Mouse (Mus musculus) gastrocnemius, postnatal 36 days (tissue): ENCODE results near the gene Rtl6. TPM values are rescaled to one million over a fixed set of nuclear protein-coding genes. Genes with fewer than 3 reads are reported as not detected.

Experiments used
- DNase-seq, 2 experiments: peaks; one replicate each; pipeline ENCODE4 v3.0.0; 2022
- intact Hi-C: fragments of 180-260 bp; cut with DNase I; formaldehyde crosslinking; loops from one replicate; pipeline ENCODE4 v1.15.1; 2025
- long read RNA-seq, 2 experiments: library from polyadenylated mRNA; stranded (forward); transcript quantifications; one replicate each; pipeline ENCODE4 v2.0.0; 2021
- total RNA-seq, 2 experiments: library from RNA; stranded (reverse); gene quantifications; 2 replicates each; pipeline ENCODE4 v1.2.3; 2021

Gene Rtl6
- total RNA-seq: 1 to 10 TPM; 3.1 to 3.4 TPM
- long read RNA-seq, experiment 1, full-length matches to known transcripts: 5 of 5 reads
- long read RNA-seq, experiment 1, partial matches to known transcripts: 0 of 5 reads
- long read RNA-seq, experiment 1, other reads (novel, unspliced or antisense): 0 of 5 reads
- long read RNA-seq, experiment 2, full-length matches to known transcripts: 4 of 4 reads
- long read RNA-seq, experiment 2, partial matches to known transcripts: 0 of 4 reads
- long read RNA-seq, experiment 2, other reads (novel, unspliced or antisense): 0 of 4 reads

DNA sequence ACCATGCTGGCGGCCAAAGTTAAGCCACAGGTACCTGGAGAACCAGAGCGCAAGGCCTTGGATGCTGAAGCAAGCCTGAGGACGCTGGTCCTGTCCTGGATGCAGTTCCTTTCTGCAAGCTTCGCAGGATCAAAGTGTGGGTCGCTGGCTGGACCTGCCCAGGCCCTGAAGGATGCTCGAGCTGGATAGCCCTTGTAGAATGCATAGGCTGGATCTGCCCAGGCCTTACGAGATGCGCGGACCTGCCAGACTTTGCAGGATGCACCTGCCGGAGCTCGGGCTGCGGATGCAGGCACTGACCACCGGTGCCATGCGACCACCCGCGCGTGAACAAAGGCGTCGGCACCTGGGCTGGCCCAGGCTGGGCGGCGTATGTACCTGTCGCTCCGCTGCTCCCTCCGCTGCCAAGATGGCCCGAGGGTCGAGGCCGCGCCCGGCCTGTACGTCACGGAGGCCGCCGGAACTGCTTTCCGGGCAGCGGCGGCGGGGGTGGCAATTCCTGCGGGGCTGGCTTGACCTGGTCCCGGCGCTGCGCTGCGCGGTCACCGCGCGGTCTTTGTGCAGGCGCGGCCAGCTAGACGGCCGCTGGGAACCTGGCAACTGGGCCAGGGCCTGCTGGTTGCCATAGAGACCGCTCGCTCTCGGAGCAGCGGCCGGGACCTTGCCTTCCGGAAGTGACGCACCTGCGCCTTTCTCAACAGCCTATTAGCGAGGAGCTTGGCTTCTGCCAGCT is at the start of gene Rtl6:
Gene Rtl6, minus strand, starts transcription at position 635 of the 733 bp plus-strand sequence.
- DNase-seq: peak; percentile 75 to 76
- intact Hi-C loops: no loop called here

- DNase-seq: no peak
- intact Hi-C loops: no loop called here
These were observed 45.8 kb upstream of the Rtl6 start for GRCm38 (mm10) chr15:84603267-84603963.

GRCm38 (mm10) chr15:84600977-84601595 is 43.5 kb upstream of the Rtl6 start:
- intact Hi-C loops: no loop called here
- DNase-seq: no peak

- intact Hi-C loops: no loop called here
These were observed 41.3 kb upstream of the Rtl6 start for GRCm38 (mm10) chr15:84598911-84599310.

DNA sequence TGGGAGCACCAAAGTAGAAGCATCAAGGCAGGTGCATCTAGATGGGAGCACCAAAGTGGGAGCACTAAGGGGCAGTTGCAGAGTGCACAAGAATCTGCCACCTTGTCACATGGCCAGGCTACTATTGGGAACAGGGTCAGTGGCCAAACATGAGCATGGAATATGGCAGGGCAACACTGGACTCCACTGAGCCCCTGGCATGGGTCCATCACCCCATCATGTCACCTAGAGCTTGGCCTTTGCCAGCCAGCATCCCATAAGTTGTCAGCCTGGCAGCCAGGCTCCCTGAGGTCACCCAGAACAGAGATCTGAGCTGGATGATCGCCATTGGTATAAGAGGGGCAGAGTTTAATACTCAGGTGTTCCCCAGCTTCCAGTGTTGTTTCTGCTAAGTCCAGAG is 40.2 kb upstream of the Rtl6 start:
- DNase-seq: no peak
- intact Hi-C loops: no loop called here

More at GRCm38 (mm10) chr15:84598911-84599310, 41.3 kb upstream of the Rtl6 start:
- DNase-seq: no peak

- DNase-seq: no peak
- intact Hi-C loops: no loop called here
These were observed 39.4 kb upstream of the Rtl6 start for GRCm38 (mm10) chr15:84597021-84597420.

- intact Hi-C loops: no loop called here
- no peak for DNase-seq
These were observed 37.8 kb upstream of the Rtl6 start for GRCm38 (mm10) chr15:84595241-84595945.

DNA sequence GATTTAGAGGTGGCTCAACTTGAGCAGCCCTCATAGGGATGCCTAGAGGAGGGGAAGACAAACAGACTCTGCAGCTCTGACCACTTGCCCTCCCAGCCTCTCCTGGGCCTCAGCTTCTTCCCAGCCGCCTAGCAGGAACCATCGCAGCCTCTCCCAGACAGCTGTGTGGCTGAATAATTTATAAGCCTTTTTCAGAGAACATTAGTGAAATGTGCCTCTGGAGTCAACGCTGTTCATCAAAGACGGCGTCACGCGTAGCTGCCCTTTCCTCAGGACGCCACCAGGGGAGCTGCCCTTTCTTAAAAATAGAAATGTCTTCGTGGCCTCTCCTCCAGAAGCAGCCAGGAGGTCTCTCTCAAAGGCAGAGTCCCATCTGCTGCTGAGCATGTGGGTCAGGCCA is 35.9 kb upstream of the Rtl6 start:
- intact Hi-C loops: no loop called here
- no peak for DNase-seq

GRCm38 (mm10) chr15:84592240-84592639 is 34.6 kb upstream of the Rtl6 start:
- DNase-seq: no peak
- intact Hi-C loops: no loop called here

DNA sequence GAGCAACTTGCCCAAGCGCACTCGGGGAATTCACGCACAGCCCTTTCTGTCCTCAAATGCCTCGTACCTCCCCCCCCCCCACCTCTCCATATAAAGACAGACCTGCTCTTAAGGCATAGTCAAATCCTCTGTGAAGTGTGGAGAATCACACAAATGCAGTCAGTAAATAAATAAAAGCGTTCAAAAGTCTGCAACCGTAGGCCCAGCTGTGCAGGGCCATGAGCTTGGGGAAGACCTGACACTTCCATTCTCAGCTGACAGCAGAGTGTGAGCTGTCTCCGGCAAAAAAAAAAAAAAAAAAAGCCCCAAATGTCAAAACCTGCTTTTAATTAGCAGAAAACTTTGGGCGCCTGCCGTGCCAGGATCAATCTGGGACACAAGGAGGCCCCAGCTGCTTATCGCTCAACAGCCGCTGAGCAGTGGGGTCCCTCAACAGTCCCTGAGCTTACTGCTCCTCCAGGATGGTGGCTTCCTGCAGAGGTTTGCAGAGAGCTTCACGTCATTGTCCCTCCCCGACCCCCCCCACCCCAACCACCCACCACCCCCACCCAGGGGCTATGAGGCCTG is 34.0 kb upstream of the Rtl6 start:
- DNase-seq: no peak
- intact Hi-C loops: no loop called here

GRCm38 (mm10) chr15:84588371-84588821 is 30.8 kb upstream of the Rtl6 start:
- DNase-seq: no peak
- intact Hi-C loops: no loop called here

DNA sequence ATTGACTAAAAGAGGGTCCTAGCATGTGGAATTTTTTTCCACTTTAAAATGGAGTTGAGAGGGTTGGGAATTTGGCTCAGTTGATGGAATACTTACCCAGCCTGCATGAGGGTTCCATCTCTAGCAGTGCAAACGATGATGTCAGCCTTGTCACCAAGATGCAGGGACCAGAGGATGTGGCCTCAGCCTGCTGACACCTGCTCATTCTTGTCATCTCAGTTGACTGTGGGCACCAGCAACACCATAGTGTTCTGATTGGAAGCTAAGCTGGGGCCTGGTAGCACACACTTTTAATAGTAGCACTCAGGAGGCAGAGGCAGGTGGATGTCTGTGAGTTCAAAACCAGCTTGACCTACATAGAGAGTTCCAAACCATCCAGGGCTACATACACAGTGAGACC is 21.0 kb upstream of the Rtl6 start:
- DNase-seq: no peak
- intact Hi-C loops: no loop called here

GRCm38 (mm10) chr15:84577019-84577418 is 19.4 kb upstream of the Rtl6 start:
- intact Hi-C loops: no loop called here
- no peak for DNase-seq

- no peak for DNase-seq
- intact Hi-C loops: no loop called here
These were observed 9.0 kb upstream of the Rtl6 start for GRCm38 (mm10) chr15:84566568-84567110.

DNA sequence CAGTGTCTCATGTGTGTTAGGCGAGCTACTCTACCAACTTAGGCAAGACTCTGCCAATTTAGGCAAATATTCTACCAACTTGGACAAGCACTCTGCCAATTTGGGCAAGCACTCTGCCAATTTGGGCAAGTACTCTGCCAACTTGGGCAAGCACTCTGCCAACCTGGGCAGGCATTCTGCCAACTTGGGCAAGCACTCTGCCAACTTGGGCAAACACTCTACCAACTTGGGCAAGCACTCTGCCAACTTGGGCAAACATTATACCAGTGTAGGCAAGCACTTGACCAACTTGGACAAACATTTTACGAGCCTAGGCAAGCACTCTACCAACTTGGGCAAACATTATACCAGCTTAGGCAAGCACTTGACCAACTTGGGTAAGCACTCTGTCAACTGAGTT is 3.9 kb upstream of the Rtl6 start:
- intact Hi-C loops: no loop called here
- no peak for DNase-seq

- DNase-seq: no peak
- intact Hi-C loops: no loop called here
These were observed 949 bp downstream of the Rtl6 start for GRCm38 (mm10) chr15:84556674-84557073.

- DNase-seq: no peak
- intact Hi-C loops: no loop called here
These were observed 6.6 kb downstream of the Rtl6 start for GRCm38 (mm10) chr15:84551065-84551464.

DNA sequence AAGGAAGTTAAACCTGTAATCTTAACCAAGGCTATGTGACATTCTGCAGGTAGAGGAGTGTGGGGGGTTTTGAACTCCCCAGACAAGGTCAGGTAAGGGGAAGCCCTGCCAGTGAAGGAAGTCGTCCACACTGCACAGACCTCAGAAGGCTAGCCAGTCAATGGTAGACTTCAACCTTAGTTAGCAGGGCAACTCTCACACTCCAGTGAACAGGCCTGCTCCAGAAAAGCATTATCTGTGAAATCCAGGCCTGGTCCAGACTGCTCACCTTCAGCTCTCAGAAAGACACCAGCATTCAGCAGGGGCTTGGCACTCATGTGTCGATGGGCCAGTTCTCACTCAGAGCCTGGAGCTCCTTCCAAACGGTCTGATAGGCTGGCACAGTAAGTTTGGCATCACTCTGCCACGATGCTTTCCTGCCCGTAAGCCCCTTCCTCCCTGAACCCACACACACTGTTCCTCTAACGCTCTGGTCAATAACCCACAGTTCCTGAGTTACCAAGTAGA is 8.3 kb downstream of the Rtl6 start:
- intact Hi-C loops: no loop called here
- no peak for DNase-seq

DNA sequence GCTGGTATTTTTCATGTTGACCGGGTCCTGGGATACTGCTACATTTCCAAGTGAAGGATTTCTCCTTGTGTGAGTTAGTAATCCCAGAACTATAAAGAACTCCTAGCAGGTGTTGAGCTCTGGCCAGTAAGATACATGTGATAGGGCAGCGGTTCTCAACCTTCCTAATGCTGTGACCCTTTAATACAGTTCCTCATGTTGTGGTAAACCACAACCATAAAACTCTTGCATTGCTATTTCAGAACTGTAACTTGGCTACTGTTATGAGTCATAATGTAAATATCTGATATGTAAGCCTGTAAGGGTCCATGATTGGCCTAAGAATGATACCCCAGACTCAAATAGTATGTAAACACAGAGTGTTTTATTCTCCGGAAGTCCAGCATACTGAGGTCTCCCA is 11.6 kb downstream of the Rtl6 start:
- no peak for DNase-seq
- intact Hi-C loops: no loop called here

DNA sequence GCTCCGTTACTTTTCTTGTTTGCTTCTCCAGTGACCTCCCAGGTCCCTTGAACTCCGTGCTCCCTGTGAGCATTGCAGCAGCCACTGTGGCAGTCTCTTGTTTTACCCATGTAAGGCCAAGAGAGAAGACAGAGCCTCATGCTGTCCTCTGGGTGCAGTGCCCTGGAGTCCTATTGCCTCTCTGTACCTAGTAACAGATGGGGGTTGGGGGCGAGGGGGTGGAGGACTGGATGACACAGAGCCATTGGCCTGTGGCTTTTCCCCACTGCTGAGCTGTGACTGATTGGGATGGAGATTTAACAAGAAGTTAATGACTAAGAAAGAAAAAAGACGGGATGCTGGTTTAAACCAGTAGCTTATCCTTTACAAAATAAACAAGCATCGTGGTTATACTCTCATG is 16.4 kb downstream of the Rtl6 start:
- intact Hi-C loops: no loop called here
- DNase-seq: no peak
